Mouse (Mus musculus): ENCODE measurements around the gene Uhmk1. TPM values are rescaled to one million over a fixed set of nuclear protein-coding genes. Genes with fewer than 3 reads are reported as not detected.

Gene Uhmk1
- total and polyA plus RNA-seq, 3 experiments = 19.5 to 43.9 (median 28.9) TPM

- peak; percentile 87 for TF ChIP-seq MYB (IDR thresholded peaks at IDR 0.05; ENCODE audit: low read depth, low read length)
- TF ChIP-seq RAD21 (IDR thresholded peaks at IDR 0.05; ENCODE audit: low read depth, low read length) = no peak
These were observed 66.7 kb downstream of the Uhmk1 start (continued) for GRCm38 (mm10) chr1:170148536-170148935.

- Histone ChIP-seq H3K36me3 (ENCODE audit: control insufficient read depth in 1 of 2, insufficient read depth in 2 of 2, low read length in 2 of 2) (peaks cover 35 to 57% of the 10 kb centered on the region in 2 experiments), H3K9me3 (replicated peaks; ENCODE audit: insufficient read depth, low read length) (no peaks in the 10 kb centered on the region), H3K9ac (ENCODE audit: control insufficient read depth, low read depth, low read length, poor library complexity, severe bottlenecking) (peak overlapping the region; percentile 43), H3K27ac (ENCODE audit: control insufficient read depth, low read depth, low read length) (peak overlapping the region; percentile 94), H3K4me1 (ENCODE audit: control insufficient read depth in 1 of 2, insufficient read depth in 2 of 2, low read length in 2 of 2) (peaks cover 27% of the 10 kb centered on the region in 2 experiments), H3K27me3 (ENCODE audit: control insufficient read depth in 1 of 2, insufficient read depth in 2 of 2, low read length in 2 of 2) (no peaks in the 10 kb centered on the region), H3K4me3 (ENCODE audit: control insufficient read depth in 1 of 2, insufficient read depth in 1 of 2, low read depth in 2 of 2, low read length in 2 of 2) (0 out of 4 replicates have a peak overlapping the region, but pooled peaks of 1 of the 2 experiments have one; percentile 11), H3K79me2 (ENCODE audit: control insufficient read depth, insufficient read depth, low read length, poor library complexity) (no peaks in the 10 kb centered on the region)
- peak; percentile 85 for DNase-seq (ENCODE audit: low read depth, low spot score)
- TF ChIP-seq UBTF (IDR thresholded peaks at IDR 0.05; ENCODE audit: borderline replicate concordance, insufficient read depth, low read depth, low read length) (no peak), ZNF384 (IDR thresholded peaks at IDR 0.05; ENCODE audit: low read depth, low read length) (peak; percentile 38; the same call in 1 of the 2 replicates), MYB (IDR thresholded peaks at IDR 0.05; ENCODE audit: low read depth, low read length) (no peak), USF2 (IDR thresholded peaks at IDR 0.05; ENCODE audit: borderline replicate concordance in 1 of 2, insufficient read depth in 1 of 2, low read depth in 1 of 2, low read length in 2 of 2) (no peak), EP300 (IDR thresholded peaks at IDR 0.05; ENCODE audit: low read depth in 1 of 2, low read length in 2 of 2) (peak; percentile 45 to 61), NELFE (IDR thresholded peaks at IDR 0.05; ENCODE audit: low read depth, low read length) (no peak), MYC (IDR thresholded peaks at IDR 0.05; ENCODE audit: low read depth, low read length) (0 out of 2 replicates have a peak, but pooled peaks have one; percentile 58), MAZ (IDR thresholded peaks at IDR 0.05; ENCODE audit: low read depth, low read length) (peak; percentile 60; the same call in 1 of the 2 replicates), GATA1 (IDR thresholded peaks at IDR 0.05; ENCODE audit: low read depth, low read length) (no peak), SIN3A (IDR thresholded peaks at IDR 0.05; ENCODE audit: low read length) (peak; percentile 70), RAD21 (IDR thresholded peaks at IDR 0.05; ENCODE audit: low read depth, low read length) (no peak), POLR2AphosphoS2 (IDR thresholded peaks at IDR 0.05; ENCODE audit: low read length) (no peak; the same call in 1 of the 2 replicates), CHD1 (IDR thresholded peaks at IDR 0.05; ENCODE audit: low read depth, low read length) (0 out of 2 replicates have a peak, but pooled peaks have one; percentile 86), USF1 (IDR thresholded peaks at IDR 0.05; ENCODE audit: low read depth, low read length) (no peak), TBP (IDR thresholded peaks at IDR 0.05; ENCODE audit: low read depth, low read length) (0 out of 2 replicates have a peak, but pooled peaks have one; percentile 46), MAFK (IDR thresholded peaks at IDR 0.05; ENCODE audit: borderline replicate concordance, low read depth, low read length) (no peak), ETS1 (IDR thresholded peaks at IDR 0.05; ENCODE audit: low read depth, low read length) (peak; percentile 32; the same call in 1 of the 2 replicates), JUND (IDR thresholded peaks at IDR 0.05; ENCODE audit: low read depth, low read length) (no peak), NRF1 (IDR thresholded peaks at IDR 0.05; ENCODE audit: insufficient read depth, low read depth, low read length, poor library complexity, severe bottlenecking) (no peak), RCOR1 (IDR thresholded peaks at IDR 0.05; ENCODE audit: low read depth, low read length) (peak; percentile 43; the same call in 1 of the 2 replicates), POLR2A (IDR thresholded peaks at IDR 0.05; ENCODE audit: control insufficient read depth in 1 of 2, insufficient read depth in 1 of 2, low read depth in 1 of 2, low read length in 2 of 2, poor library complexity in 1 of 2) (no peak), HCFC1 (IDR thresholded peaks at IDR 0.05; ENCODE audit: low read depth, low read length) (no peak), MXI1 (IDR thresholded peaks at IDR 0.05; ENCODE audit: low read depth, low read length) (peak; percentile 63), CTCF (IDR thresholded peaks at IDR 0.05 in 2 of 3, conservative IDR thresholded peaks at IDR 0.05 in 1 of 3; ENCODE audit: control insufficient read depth in 1 of 3, insufficient read depth in 1 of 3, low read depth in 2 of 3, low read length in 3 of 3, poor library complexity in 1 of 3, severe bottlenecking in 1 of 3) (no peak), GABPA (IDR thresholded peaks at IDR 0.05; ENCODE audit: low read depth, low read length) (no peak), POLR2AphosphoS5 (IDR thresholded peaks at IDR 0.05; ENCODE audit: borderline replicate concordance, low read depth, low read length) (no peak), MEF2A (IDR thresholded peaks at IDR 0.05; ENCODE audit: extremely low read depth, insufficient replicate concordance, low read depth, low read length, poor library complexity, severe bottlenecking) (no peak), MAX (IDR thresholded peaks at IDR 0.05; ENCODE audit: low read length) (peak; percentile 57), SMC3 (IDR thresholded peaks at IDR 0.05; ENCODE audit: low read depth, low read length) (no peak), KAT2A (conservative IDR thresholded peaks at IDR 0.05; ENCODE audit: low read depth, low read length) (no peak), ZKSCAN1 (IDR thresholded peaks at IDR 0.05; ENCODE audit: low read depth, low read length) (no peak), BHLHE40 (IDR thresholded peaks at IDR 0.05; ENCODE audit: borderline replicate concordance, low read depth, low read length) (no peak)
These were observed 67.3 kb downstream of the Uhmk1 start for GRCm38 (mm10) chr1:170147651-170148448.
